7 mouse cellular contexts compared by ENCODE assay signal in the genomic region with DNA sequence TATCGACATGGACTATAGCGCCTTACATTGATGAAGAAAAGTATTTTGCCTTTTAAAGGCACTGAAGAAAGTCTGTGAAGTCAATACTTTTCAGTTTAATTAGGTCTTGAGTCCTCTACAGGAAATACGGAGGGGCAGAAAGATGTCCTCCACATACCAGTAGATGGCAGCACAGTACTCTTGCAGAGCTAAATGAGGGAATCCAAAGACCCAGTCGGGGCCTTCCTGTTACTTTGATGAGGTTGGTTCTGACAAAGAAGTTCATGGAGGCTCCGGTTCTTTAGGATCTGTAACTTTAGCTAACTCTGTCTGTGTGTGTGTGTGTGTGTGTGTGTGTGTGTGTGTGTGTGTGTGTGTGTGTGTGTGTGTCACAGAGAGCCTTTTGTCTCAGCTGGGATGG. TPM values are rescaled to one million over a fixed set of nuclear protein-coding genes. Genes with fewer than 3 reads are reported as not detected.
A peak's percentile ranks its signal among the peaks of the same experiment; 100 is the strongest.
DNase-seq lines count a peak whose midpoint lies in the region; ATAC-seq and TF ChIP-seq lines count a peak whose summit lies in the region.

No protein-coding gene starts in this region.

- no peak overlapping the region for H3K9ac ChIP-seq in heart, embryonic 11.5 days (ENCODE audit: low read depth, low read length)
- H3K9ac ChIP-seq in lung, embryonic 15.5 days = no peak overlapping the region

- WGBS in heart, embryonic 11.5 days (ENCODE audit: insufficient replicate concordance) = 8% methylated on average over 5 of the region's 5 CpGs
- WGBS in lung, embryonic 15.5 days = 3% methylated on average over 5 of the region's 5 CpGs

- no peaks in the 10 kb centered on the region for H3K36me3 ChIP-seq in E14TG2a.4 (ENCODE audit: insufficient read depth, low read length)
- H3K36me3 ChIP-seq in heart, embryonic 11.5 days (ENCODE audit: control insufficient read depth, insufficient read depth, low read length) = no peaks in the 10 kb centered on the region
- no peaks in the 10 kb centered on the region for H3K36me3 ChIP-seq in lung, embryonic 15.5 days

- peak; percentile 90 for DNase-seq in adipocyte (ENCODE audit: low spot score)
- peak; percentile 91 for DNase-seq in embryo, embryonic 11 days
- DNase-seq in kidney, postnatal 14 days = peak; percentile 88
- DNase-seq in retina, postnatal 7 days (ENCODE audit: low read depth, low spot score) = peak; percentile 77

- H3K27ac ChIP-seq in heart, embryonic 11.5 days (ENCODE audit: low read depth, low read length) = no peak overlapping the region
- no peak overlapping the region for H3K27ac ChIP-seq in lung, embryonic 15.5 days

- 0 out of 2 replicates have a peak, but pooled peaks cover 2% of the 10 kb centered on the region for H3K27me3 ChIP-seq in E14TG2a.4 (ENCODE audit: insufficient read depth, low read length)
- no peaks in the 10 kb centered on the region for H3K27me3 ChIP-seq in heart, embryonic 11.5 days (ENCODE audit: control insufficient read depth, insufficient read depth, low read length)
- H3K27me3 ChIP-seq in lung, embryonic 15.5 days = no peaks in the 10 kb centered on the region

- no peaks in the 10 kb centered on the region for H3K9me3 ChIP-seq in E14TG2a.4 (ENCODE audit: low read length)
- H3K9me3 ChIP-seq in heart, embryonic 11.5 days (replicated peaks; ENCODE audit: control insufficient read depth, low read length) = no peaks in the 10 kb centered on the region
- no peaks in the 10 kb centered on the region for H3K9me3 ChIP-seq in lung, embryonic 15.5 days

- H3K4me2 ChIP-seq in heart, embryonic 11.5 days = 0 out of 2 replicates have a peak overlapping the region, but pooled peaks have one; percentile 7
- H3K4me2 ChIP-seq in lung, embryonic 15.5 days = peak overlapping the region; percentile 90; the same call in 1 of the 2 replicates

- TF ChIP-seq CTCF in E14TG2a.4 (conservative IDR thresholded peaks at IDR 0.05; ENCODE audit: low read length) = peak; percentile 90

- ATAC-seq in heart, embryonic 11.5 days (replicated peaks; ENCODE audit: insufficient number of reproducible peaks, low FRiP score, low TSS enrichment) = no peak
- no peak for ATAC-seq in lung, embryonic 15.5 days (ENCODE audit: borderline replicate concordance, extremely low read depth, low FRiP score, low TSS enrichment)

- no peak overlapping the region for H3K4me3 ChIP-seq in E14TG2a.4 (replicated peaks; ENCODE audit: low read length)
- no peak overlapping the region for H3K4me3 ChIP-seq in heart, embryonic 11.5 days (ENCODE audit: low read depth, low read length)
- no peak overlapping the region for H3K4me3 ChIP-seq in lung, embryonic 15.5 days

- peaks cover 40% of the 10 kb centered on the region for H3K4me1 ChIP-seq in E14TG2a.4 (replicated peaks; ENCODE audit: low read depth, low read length)
- peaks cover 14% of the 10 kb centered on the region for H3K4me1 ChIP-seq in heart, embryonic 11.5 days (ENCODE audit: control insufficient read depth, insufficient read depth, low read length)
- H3K4me1 ChIP-seq in lung, embryonic 15.5 days = peaks cover 24% of the 10 kb centered on the region

RNA-seq across cellular contexts. Expression of a gene that starts 1.2 kb away (rescaled TPM):
- polyA plus RNA-seq in heart, embryonic 11.5 days (2014; fragmentation: Nextera tagmentation; extraction: Ambion mirVana) = 10.8 and 11.4 TPM in 2 replicates
- polyA plus RNA-seq in lung, embryonic 15.5 days (2015; fragmentation: Nextera tagmentation; extraction: Ambion mirVana) = 10.6 and 11.2 TPM in 2 replicates

RNA-seq across cellular contexts. Expression of a gene that starts 11.5 kb away (rescaled TPM):
- polyA plus RNA-seq in heart, embryonic 11.5 days (2014; fragmentation: Nextera tagmentation; extraction: Ambion mirVana) = 9.3 TPM in 2 replicates
- polyA plus RNA-seq in lung, embryonic 15.5 days (2015; fragmentation: Nextera tagmentation; extraction: Ambion mirVana) = 5.5 and 7.3 TPM in 2 replicates

RNA-seq across cellular contexts. Expression of a gene that starts 15.7 kb away (rescaled TPM):
- 251 and 255 TPM in 2 replicates for polyA plus RNA-seq in heart, embryonic 11.5 days (2014; fragmentation: Nextera tagmentation; extraction: Ambion mirVana)
- 321 and 331 TPM in 2 replicates for polyA plus RNA-seq in lung, embryonic 15.5 days (2015; fragmentation: Nextera tagmentation; extraction: Ambion mirVana)

RNA-seq across cellular contexts. Expression of a gene that starts 21.6 kb away (rescaled TPM):
- 13.2 and 13.6 TPM in 2 replicates for polyA plus RNA-seq in heart, embryonic 11.5 days (2014; fragmentation: Nextera tagmentation; extraction: Ambion mirVana)
- 19.0 and 22.1 TPM in 2 replicates for polyA plus RNA-seq in lung, embryonic 15.5 days (2015; fragmentation: Nextera tagmentation; extraction: Ambion mirVana)

RNA-seq across cellular contexts. Expression of a gene that starts 36.9 kb away (rescaled TPM):
- 11.0 and 11.5 TPM in 2 replicates for polyA plus RNA-seq in heart, embryonic 11.5 days (2014; fragmentation: Nextera tagmentation; extraction: Ambion mirVana)
- 20.8 and 20.9 TPM in 2 replicates for polyA plus RNA-seq in lung, embryonic 15.5 days (2015; fragmentation: Nextera tagmentation; extraction: Ambion mirVana)
